Comparison of ENCODE assay signal across 10 mouse cellular contexts in genomic region chr8:87831567-87831966, GRCm38 (mm10).
DNase-seq lines count a peak whose midpoint lies in the region; ATAC-seq and TF ChIP-seq lines count a peak whose summit lies in the region.
"Had no signal": no experiment of that assay in that cellular context is flagged by ENCODE, and none has a peak within 500 bp of the region (broad histone marks: within the 10 kb centered on the region; RNA-seq: fewer than 3 reads in every experiment).

No protein-coding gene starts in this region.

- H3K4me3 ChIP-seq in left cerebral cortex, adult 2 months: no peak overlapping the region
- no peak overlapping the region for H3K4me3 ChIP-seq in embryonic facial prominence, embryonic 15.5 days (replicated peaks)
- no peak overlapping the region for H3K4me3 ChIP-seq in limb, embryonic 12.5 days (replicated peaks)
- no peak overlapping the region for H3K4me3 ChIP-seq in stomach, embryonic 14.5 days (ENCODE audit: low read depth, low read length)

- no peaks in the 10 kb centered on the region for H3K36me3 ChIP-seq in embryonic facial prominence, embryonic 15.5 days
- peaks cover 4% of the 10 kb centered on the region; the same call in 1 of the 2 replicates for H3K36me3 ChIP-seq in limb, embryonic 12.5 days
- H3K36me3 ChIP-seq in stomach, embryonic 14.5 days (ENCODE audit: control insufficient read depth, insufficient read depth, low read length): no peaks in the 10 kb centered on the region

- ATAC-seq in embryonic facial prominence, embryonic 15.5 days (ENCODE audit: insufficient number of reproducible peaks, low FRiP score, low TSS enrichment, low read depth): no peak
- ATAC-seq in limb, embryonic 12.5 days (ENCODE audit: insufficient number of reproducible peaks, insufficient read depth, low FRiP score, low TSS enrichment, low read depth): peak; percentile 50
- ATAC-seq in stomach, embryonic 14.5 days (ENCODE audit: insufficient number of reproducible peaks, insufficient read depth, low FRiP score, low read depth): peak; percentile 47
- ATAC-seq: liver, postnatal 0 days had no signal

- peaks cover 65% of the 10 kb centered on the region for H3K4me1 ChIP-seq in embryonic facial prominence, embryonic 15.5 days
- H3K4me1 ChIP-seq in limb, embryonic 12.5 days (replicated peaks): peaks cover 73% of the 10 kb centered on the region
- peaks cover 53% of the 10 kb centered on the region for H3K4me1 ChIP-seq in stomach, embryonic 14.5 days (ENCODE audit: control insufficient read depth, insufficient read depth, low read length)

- TF ChIP-seq CTCF in left cerebral cortex, adult 2 months (IDR thresholded peaks at IDR 0.05): no peak

- WGBS in embryonic facial prominence, embryonic 15.5 days: 43% methylated on average over 5 of the region's 5 CpGs
- WGBS in limb, embryonic 12.5 days: 1% methylated on average over 5 of the region's 5 CpGs
- WGBS in stomach, embryonic 14.5 days: 12% methylated on average over 5 of the region's 5 CpGs

- no peak overlapping the region for H3K27ac ChIP-seq in left cerebral cortex, adult 2 months
- H3K27ac ChIP-seq in embryonic facial prominence, embryonic 15.5 days (replicated peaks): peak overlapping the region; percentile 51
- H3K27ac ChIP-seq in limb, embryonic 12.5 days: peak overlapping the region; percentile 97
- peak overlapping the region; percentile 63 for H3K27ac ChIP-seq in stomach, embryonic 14.5 days (ENCODE audit: low read length)

- no peaks in the 10 kb centered on the region for H3K27me3 ChIP-seq in embryonic facial prominence, embryonic 15.5 days
- H3K27me3 ChIP-seq in limb, embryonic 12.5 days: no peaks in the 10 kb centered on the region
- H3K27me3 ChIP-seq in stomach, embryonic 14.5 days (ENCODE audit: control insufficient read depth, insufficient read depth, low read length): no peaks in the 10 kb centered on the region

- no peak overlapping the region for H3K4me2 ChIP-seq in embryonic facial prominence, embryonic 15.5 days (replicated peaks)
- peak overlapping the region; percentile 37 for H3K4me2 ChIP-seq in limb, embryonic 12.5 days
- no peak overlapping the region for H3K4me2 ChIP-seq in stomach, embryonic 14.5 days (replicated peaks; ENCODE audit: low read depth, low read length)

- DNase-seq in left cerebral cortex, postnatal 4 days: peak; percentile 48
- DNase-seq in left cerebral cortex, adult 2 months (ENCODE audit: extremely low spot score in 1 of 2, low spot score in 2 of 2): no peak
- no peak for DNase-seq in urinary bladder, postnatal 4 days (ENCODE audit: low spot score in 2 of 2)
- no peak for DNase-seq in left cerebral cortex, adult 18-20 months (ENCODE audit: low spot score in 2 of 2)
- no peak for DNase-seq in urinary bladder, postnatal 25 days (ENCODE audit: low spot score)
- DNase-seq: heart, postnatal 36 days; liver, postnatal 0 days had no signal

- no peaks in the 10 kb centered on the region for H3K9me3 ChIP-seq in embryonic facial prominence, embryonic 15.5 days (replicated peaks)
- no peaks in the 10 kb centered on the region for H3K9me3 ChIP-seq in limb, embryonic 12.5 days
- no peaks in the 10 kb centered on the region for H3K9me3 ChIP-seq in stomach, embryonic 14.5 days (ENCODE audit: control insufficient read depth, low read depth, low read length)

- intact Hi-C loops in left cerebral cortex, postnatal 4 days (cut with DNase I): loop anchor here (10.0 kb wide), 1 partner anchor 123 kb away; the partner anchor contains the start of gene Zfp423
- intact Hi-C loops in left cerebral cortex, adult 2 months (cut with DNase I): loop anchor here (5.0 kb wide), 1 partner anchor 131 kb away; no protein-coding TSS in a partner anchor

- no peak overlapping the region for H3K9ac ChIP-seq in embryonic facial prominence, embryonic 15.5 days
- H3K9ac ChIP-seq in limb, embryonic 12.5 days (replicated peaks): peak overlapping the region; percentile 40
- H3K9ac ChIP-seq in stomach, embryonic 14.5 days (replicated peaks; ENCODE audit: low read depth, low read length): no peak overlapping the region
- H3K9ac ChIP-seq: liver, postnatal 0 days had no signal
